Mouse (Mus musculus): ENCODE data around the gene Stard9.

Gene Stard9

GRCm38 (mm10) chr2:120729775-120730585 is 101.1 kb downstream of the Stard9 start:
- peak in 1 of 2 experiments; percentile 39 for DNase-seq

DNA sequence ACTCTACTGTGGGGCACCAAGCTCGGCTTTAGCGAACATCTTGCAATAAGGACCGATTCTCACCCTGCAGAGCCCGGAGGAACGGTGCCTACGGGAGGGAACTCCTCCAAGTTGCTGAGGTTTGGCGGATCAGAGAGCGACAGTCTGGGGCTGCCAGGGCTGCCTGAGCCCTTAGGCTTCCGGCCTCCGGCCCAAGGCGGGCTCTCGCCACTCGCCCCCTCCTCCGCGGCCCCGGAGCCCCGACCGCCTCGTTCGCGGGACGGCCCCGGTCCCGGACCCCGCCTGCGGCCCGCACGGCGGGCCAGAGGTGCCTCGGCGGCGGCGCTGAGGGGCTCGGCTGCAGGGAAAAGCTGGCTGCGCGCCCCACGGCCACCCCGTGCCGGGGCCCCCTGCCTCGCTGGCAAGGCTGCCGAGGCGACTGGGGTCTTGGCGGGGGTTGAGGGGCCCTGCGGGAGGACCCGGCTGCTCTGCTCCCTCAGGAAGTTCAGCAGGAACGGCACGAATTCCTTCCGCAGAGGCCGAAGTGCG is 101.8 kb downstream of the Stard9 start:
- DNase-seq: peak in 1 of 2 experiments; percentile 39

GRCm38 (mm10) chr2:120731167-120731862 is 102.4 kb downstream of the Stard9 start:
- DNase-seq: peak; percentile 95 to 98

DNA sequence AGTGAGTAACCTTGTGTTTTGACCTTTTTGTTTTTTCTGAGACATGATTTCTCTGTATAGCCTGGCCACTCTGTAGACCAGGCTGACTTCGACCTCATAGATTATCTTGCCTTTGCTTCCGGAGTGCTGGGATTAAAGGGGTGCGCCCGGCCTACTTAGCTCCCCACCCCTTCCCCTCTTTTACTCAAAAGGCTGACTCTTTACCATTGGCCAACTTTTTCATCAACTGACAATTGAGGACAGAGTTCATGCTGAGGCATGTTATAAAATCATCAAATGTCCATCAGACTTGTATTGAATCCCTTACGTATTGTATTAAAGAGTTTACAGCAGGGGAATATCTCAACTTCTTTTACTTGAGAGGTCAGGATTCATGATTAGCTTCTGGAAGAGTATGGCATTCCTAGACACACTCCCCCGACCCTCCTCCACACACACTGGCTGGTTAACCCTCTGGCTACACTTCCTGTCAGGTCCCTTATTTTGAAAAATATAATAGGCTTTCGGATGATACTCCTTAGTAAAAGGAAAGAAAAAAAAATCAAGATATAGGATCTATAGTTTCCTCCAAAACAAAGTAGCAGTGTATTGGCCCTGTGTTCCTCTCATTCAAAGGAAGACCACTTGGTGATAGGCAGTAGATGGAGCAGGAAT is 103.1 kb downstream of the Stard9 start:
- DNase-seq: no peak

- no peak for DNase-seq
Measured at GRCm38 (mm10) chr2:120745496-120745895, 116.6 kb downstream of the Stard9 start.

DNA sequence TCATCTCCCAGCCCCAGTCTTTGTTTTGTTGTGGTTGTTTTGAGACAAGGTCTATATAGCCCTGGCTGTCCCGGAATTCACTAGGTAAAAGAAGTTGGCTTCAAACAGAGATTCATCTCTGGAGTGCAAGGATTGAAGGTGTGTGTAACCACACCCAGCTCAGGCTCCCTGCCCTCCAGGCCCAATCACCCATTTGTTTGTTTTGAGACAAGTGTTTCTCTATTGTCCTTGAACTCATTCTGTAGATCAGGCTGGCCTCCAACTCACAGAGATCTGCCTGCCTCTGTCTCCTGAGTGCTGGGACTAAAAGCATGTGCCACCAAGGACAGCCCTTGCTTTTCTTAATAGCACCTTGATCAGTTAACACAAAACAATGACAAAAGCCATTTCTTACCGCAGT is 119.1 kb downstream of the Stard9 start:
- DNase-seq: no peak

DNA sequence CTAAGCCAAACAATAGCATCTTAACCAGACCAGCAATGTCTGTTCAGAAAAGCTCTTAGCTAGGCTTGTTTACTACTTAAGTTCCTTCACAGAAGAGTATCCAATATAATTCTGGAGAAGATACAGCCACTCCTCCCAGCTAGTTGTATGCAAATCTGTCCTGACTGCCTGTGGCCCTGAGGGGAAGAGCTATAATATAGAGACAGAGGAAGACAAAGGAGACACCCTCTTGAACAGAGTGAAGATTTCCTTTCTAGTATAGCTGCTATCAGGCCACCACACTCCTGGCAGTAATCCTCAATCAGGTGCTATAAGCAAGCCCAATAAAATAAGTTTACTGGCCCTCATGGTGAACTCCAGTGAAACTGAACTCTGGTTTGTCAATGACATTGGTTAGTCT is 133.0 kb downstream of the Stard9 start:
- DNase-seq: no peak

- DNase-seq: no peak
Measured at GRCm38 (mm10) chr2:120770265-120770935, 141.5 kb downstream of the Stard9 start.

Measured in kidney, postnatal 25 days (tissue).